Mouse (Mus musculus) hindbrain, embryonic 12.5 days (tissue): Measurements from ENCODE around the gene Ank3. TPM values are rescaled to one million over a fixed set of nuclear protein-coding genes. Genes with fewer than 3 reads are reported as not detected.

Experiments
- ATAC-seq: fragments of 200-750 bp; cut with Nextera tagmentation; 2 replicates; pipeline ENCODE4 v1.8.0; 2017; ENCODE audit warnings: moderate TSS enrichment; ENCODE audit not compliant: low FRiP score
- H3K27ac ChIP-seq: fragments of 300-500 bp; sonication (generic); 2 replicates; pipeline ENCODE4 v1.5.1; 2016; ENCODE audit warnings: mild to moderate bottlenecking
- H3K27me3 ChIP-seq: fragments of 300-500 bp; sonication (generic); 2 replicates; pipeline ENCODE4 v1.6.1; 2016; ENCODE audit warnings: mild to moderate bottlenecking
- H3K36me3 ChIP-seq: fragments of 300-500 bp; sonication (generic); 2 replicates; pipeline ENCODE4 v1.6.1; 2016; ENCODE audit warnings: mild to moderate bottlenecking
- H3K4me1 ChIP-seq: fragments of 300-500 bp; sonication (generic); 2 replicates; pipeline ENCODE4 v1.6.1; 2016
- H3K4me2 ChIP-seq: fragments of 300-500 bp; sonication (generic); replicated peaks from 2 replicates; pipeline ENCODE4 v1.6.1; 2016; ENCODE audit warnings: mild to moderate bottlenecking
- H3K4me3 ChIP-seq: fragments of 300-500 bp; sonication (generic); 2 replicates; pipeline ENCODE4 v1.5.1; 2016; ENCODE audit warnings: mild to moderate bottlenecking
- H3K9ac ChIP-seq: fragments of 300-500 bp; sonication (generic); 2 replicates; pipeline ENCODE4 v1.6.1; 2016; ENCODE audit warnings: mild to moderate bottlenecking, moderate library complexity
- H3K9me3 ChIP-seq: fragments of 300-500 bp; sonication (generic); replicated peaks from 2 replicates; pipeline ENCODE4 v1.6.1; 2016; ENCODE audit warnings: mild to moderate bottlenecking
- WGBS: fragments of 180-500 bp; shearing (Covaris S2); methylation state at CpG from one replicate; pipeline ENCODE4 v1.1.7; 2016; 5-methylcytosine and 5-hydroxymethylcytosine counted together
- polyA plus RNA-seq: library from polyadenylated mRNA; unstranded; fragments of >200 nt; fragmentation: Nextera tagmentation; extraction: Ambion mirVana; gene quantifications from 2 replicates; pipeline ENCODE4 v1.2.1, GENCODE M21; 2016

Ank3 gene
- polyA plus RNA-seq, 1 experiment from 2014 or later, result 91.0 TPM

- Histone ChIP-seq H3K4me1 (no peaks in the 10 kb centered on the region), H3K4me3 (no peak overlapping the region), H3K9ac (no peak overlapping the region), H3K9me3 (no peaks in the 10 kb centered on the region), H3K27ac (no peak overlapping the region), H3K36me3 (no peaks in the 10 kb centered on the region), H3K27me3 (no peaks in the 10 kb centered on the region), H3K4me2 (no peak overlapping the region)
- WGBS, result 72% methylated on average over 7 of the region's 7 CpGs
- ATAC-seq, result no peak
Measured at GRCm38 (mm10) chr10:69454480-69454879, 55.9 kb downstream of the Ank3 start.

GRCm38 (mm10) chr10:69464826-69465225 is 66.3 kb downstream of the Ank3 start:
- Histone ChIP-seq H3K36me3 (no peaks in the 10 kb centered on the region), H3K4me1 (peaks cover 42% of the 10 kb centered on the region), H3K27me3 (no peaks in the 10 kb centered on the region), H3K4me2 (no peak overlapping the region), H3K9me3 (no peaks in the 10 kb centered on the region), H3K9ac (no peak overlapping the region), H3K4me3 (no peak overlapping the region), H3K27ac (peak overlapping the region; percentile 71)
- 60% methylated on average over 4 of the region's 4 CpGs for WGBS
- ATAC-seq, result no peak

GRCm38 (mm10) chr10:69465558-69466200 is 67.1 kb downstream of the Ank3 start:
- ATAC-seq, result peak; percentile 76
- Histone ChIP-seq H3K4me1 (peaks cover 42% of the 10 kb centered on the region), H3K27ac (peak overlapping the region; percentile 92), H3K9ac (no peak overlapping the region), H3K9me3 (no peaks in the 10 kb centered on the region), H3K27me3 (no peaks in the 10 kb centered on the region), H3K4me2 (peak overlapping the region; percentile 36), H3K4me3 (no peak overlapping the region), H3K36me3 (no peaks in the 10 kb centered on the region)
- WGBS, result 42% methylated on average over 11 of the region's 11 CpGs

- Histone ChIP-seq H3K27ac (peak overlapping the region; percentile 92), H3K9me3 (no peaks in the 10 kb centered on the region), H3K27me3 (no peaks in the 10 kb centered on the region), H3K36me3 (no peaks in the 10 kb centered on the region), H3K4me1 (peaks cover 42% of the 10 kb centered on the region), H3K4me3 (no peak overlapping the region), H3K9ac (no peak overlapping the region), H3K4me2 (peak overlapping the region; percentile 36)
- ATAC-seq, result peak; percentile 57
- WGBS, result 45% methylated on average over 2 of the region's 2 CpGs
Measured at GRCm38 (mm10) chr10:69466201-69466585, 67.6 kb downstream of the Ank3 start.

DNA sequence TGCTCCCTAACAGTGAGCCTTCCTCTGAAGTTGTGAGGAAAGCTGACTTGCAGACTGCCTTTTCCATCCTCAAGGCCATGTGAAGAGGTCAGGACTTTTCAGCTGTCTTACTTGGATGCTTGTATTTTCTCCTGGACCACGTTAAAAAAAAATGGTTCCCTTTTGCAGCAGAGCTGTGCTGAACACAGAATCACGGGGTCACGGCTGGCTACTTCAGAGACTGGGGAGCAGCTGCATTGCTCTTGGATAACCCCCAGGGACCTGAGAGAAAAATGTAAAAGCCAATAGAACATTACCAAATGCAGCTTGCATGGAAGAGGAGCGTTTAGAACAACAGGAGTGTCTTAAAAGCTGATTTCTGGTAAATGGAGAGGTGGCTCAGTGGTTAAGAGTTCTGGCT is 68.0 kb downstream of the Ank3 start:
- H3K27me3 ChIP-seq, result no peaks in the 10 kb centered on the region
- H3K4me3 ChIP-seq, result no peak overlapping the region
- no peak overlapping the region for H3K9ac ChIP-seq
- WGBS, result 15% methylated on average over 4 of the region's 4 CpGs
- H3K27ac ChIP-seq, result peak overlapping the region; percentile 92
- peak overlapping the region; percentile 36 for H3K4me2 ChIP-seq
- no peaks in the 10 kb centered on the region for H3K9me3 ChIP-seq
- peak; percentile 73 for ATAC-seq
- H3K4me1 ChIP-seq, result peaks cover 42% of the 10 kb centered on the region
- no peaks in the 10 kb centered on the region for H3K36me3 ChIP-seq

GRCm38 (mm10) chr10:69467182-69467581 is 68.6 kb downstream of the Ank3 start:
- H3K9me3 ChIP-seq, result no peaks in the 10 kb centered on the region
- no peak overlapping the region for H3K4me3 ChIP-seq
- no peaks in the 10 kb centered on the region for H3K27me3 ChIP-seq
- peak; percentile 32; the same call in 1 of the 2 replicates for ATAC-seq
- 49% methylated on average over 2 of the region's 2 CpGs for WGBS
- H3K36me3 ChIP-seq, result no peaks in the 10 kb centered on the region
- no peak overlapping the region for H3K4me2 ChIP-seq
- peaks cover 42% of the 10 kb centered on the region for H3K4me1 ChIP-seq
- H3K27ac ChIP-seq, result peak overlapping the region; percentile 92
- no peak overlapping the region for H3K9ac ChIP-seq

DNA sequence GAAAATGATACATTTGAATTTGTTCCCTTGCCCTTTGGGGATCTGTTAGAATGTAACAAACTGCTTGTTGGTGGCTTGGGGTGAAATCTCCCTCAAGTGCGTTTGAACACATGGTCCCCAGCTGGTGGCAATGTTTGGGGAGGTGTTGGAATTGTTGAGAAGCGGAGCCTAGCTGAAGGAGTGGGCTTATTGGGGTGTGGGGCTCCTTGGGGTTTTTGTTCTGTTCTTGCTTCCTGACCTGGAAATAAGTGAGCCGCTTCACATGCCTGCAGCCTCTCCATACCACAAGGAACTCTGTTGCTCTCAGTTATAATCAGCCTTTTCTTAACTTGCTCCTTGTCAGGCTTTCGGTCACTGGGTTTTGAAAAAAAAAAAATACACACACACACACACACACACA is 73.3 kb downstream of the Ank3 start:
- Histone ChIP-seq H3K4me2 (no peak overlapping the region), H3K9me3 (no peaks in the 10 kb centered on the region), H3K27me3 (no peaks in the 10 kb centered on the region), H3K27ac (no peak overlapping the region), H3K4me3 (no peak overlapping the region), H3K9ac (no peak overlapping the region), H3K36me3 (no peaks in the 10 kb centered on the region), H3K4me1 (peaks cover 20% of the 10 kb centered on the region)
- 52% methylated on average over 4 of the region's 4 CpGs for WGBS
- ATAC-seq, result no peak

- Histone ChIP-seq H3K4me3 (no peak overlapping the region), H3K27me3 (no peaks in the 10 kb centered on the region), H3K9ac (no peak overlapping the region), H3K36me3 (no peaks in the 10 kb centered on the region), H3K27ac (no peak overlapping the region), H3K9me3 (no peaks in the 10 kb centered on the region), H3K4me1 (no peaks in the 10 kb centered on the region), H3K4me2 (no peak overlapping the region)
- no peak for ATAC-seq
- 10% methylated on average over 1 of the region's 1 CpGs for WGBS
Measured at GRCm38 (mm10) chr10:69476871-69477270, 78.3 kb downstream of the Ank3 start.

DNA sequence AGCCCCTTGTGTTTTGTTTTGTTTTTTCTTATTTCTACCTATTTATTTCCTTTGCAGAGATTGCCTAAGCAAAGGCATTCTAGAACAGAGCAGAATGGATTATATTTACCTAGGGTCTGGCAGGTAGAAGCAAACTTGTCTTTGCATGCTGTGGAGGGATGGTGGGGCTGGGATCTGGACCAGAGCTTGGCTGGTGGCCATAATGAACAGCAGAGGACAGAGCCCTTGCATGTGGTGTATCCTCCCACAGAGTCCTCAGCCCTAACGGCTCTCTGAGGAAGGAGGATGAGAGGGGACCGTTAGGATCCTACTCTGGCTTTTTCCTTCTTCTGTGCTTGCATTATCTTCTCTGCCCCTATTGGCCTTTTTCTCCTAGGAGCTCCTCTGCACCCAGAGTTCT is 79.1 kb downstream of the Ank3 start:
- Histone ChIP-seq H3K4me1 (no peaks in the 10 kb centered on the region), H3K27ac (no peak overlapping the region), H3K36me3 (no peaks in the 10 kb centered on the region), H3K27me3 (no peaks in the 10 kb centered on the region), H3K4me2 (no peak overlapping the region), H3K9me3 (no peaks in the 10 kb centered on the region), H3K4me3 (no peak overlapping the region), H3K9ac (no peak overlapping the region)
- 65% methylated on average over 2 of the region's 2 CpGs for WGBS
- ATAC-seq, result no peak

- H3K27me3 ChIP-seq, result no peaks in the 10 kb centered on the region
- H3K4me3 ChIP-seq, result no peak overlapping the region
- ATAC-seq, result no peak
- no peak overlapping the region for H3K27ac ChIP-seq
- H3K36me3 ChIP-seq, result no peaks in the 10 kb centered on the region
- no peaks in the 10 kb centered on the region for H3K9me3 ChIP-seq
- H3K4me1 ChIP-seq, result no peaks in the 10 kb centered on the region
- 71% methylated on average over 3 of the region's 3 CpGs for WGBS
- H3K4me2 ChIP-seq, result no peak overlapping the region
- H3K9ac ChIP-seq, result no peak overlapping the region
Measured at GRCm38 (mm10) chr10:69478831-69479230, 80.3 kb downstream of the Ank3 start.

GRCm38 (mm10) chr10:69485191-69485786 is 86.7 kb downstream of the Ank3 start:
- Histone ChIP-seq H3K9me3 (no peaks in the 10 kb centered on the region), H3K4me3 (no peak overlapping the region), H3K27ac (no peak overlapping the region), H3K4me1 (no peaks in the 10 kb centered on the region), H3K27me3 (no peaks in the 10 kb centered on the region), H3K9ac (no peak overlapping the region), H3K4me2 (no peak overlapping the region), H3K36me3 (no peaks in the 10 kb centered on the region)
- ATAC-seq, result no peak
- WGBS, result 91% methylated on average over 6 of the region's 6 CpGs

DNA sequence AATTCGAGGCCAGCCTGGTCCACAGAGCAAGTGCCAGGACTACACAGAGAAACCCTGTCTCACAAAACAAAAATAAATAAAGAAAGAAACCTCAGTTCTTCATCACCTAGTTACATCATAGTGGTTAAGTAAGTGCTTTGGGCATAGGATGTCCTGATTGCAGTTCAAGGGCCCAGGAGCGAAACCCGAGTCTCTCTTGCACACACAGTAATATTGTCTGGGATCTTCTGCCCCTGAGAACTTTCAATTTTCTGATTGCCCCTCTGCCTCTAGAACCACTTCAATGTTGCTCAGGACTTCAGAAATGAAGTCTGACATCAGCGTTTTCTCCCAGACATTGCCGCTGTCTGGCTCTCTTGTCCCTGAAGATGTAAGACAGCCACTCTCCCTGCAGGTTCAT is 91.6 kb downstream of the Ank3 start:
- Histone ChIP-seq H3K4me3 (no peak overlapping the region), H3K4me2 (no peak overlapping the region), H3K27ac (no peak overlapping the region), H3K4me1 (no peaks in the 10 kb centered on the region), H3K9ac (no peak overlapping the region), H3K9me3 (no peaks in the 10 kb centered on the region), H3K36me3 (no peaks in the 10 kb centered on the region), H3K27me3 (no peaks in the 10 kb centered on the region)
- WGBS, result 85% methylated on average over 5 of the region's 5 CpGs
- ATAC-seq, result no peak

- Histone ChIP-seq H3K9ac (no peak overlapping the region), H3K9me3 (no peaks in the 10 kb centered on the region), H3K27me3 (no peaks in the 10 kb centered on the region), H3K27ac (no peak overlapping the region), H3K4me2 (no peak overlapping the region), H3K4me3 (no peak overlapping the region), H3K4me1 (no peaks in the 10 kb centered on the region), H3K36me3 (no peaks in the 10 kb centered on the region)
- no peak for ATAC-seq
- WGBS, result 68% methylated on average over 5 of the region's 5 CpGs
Measured at GRCm38 (mm10) chr10:69491975-69492374, 93.4 kb downstream of the Ank3 start.
